Mouse (Mus musculus) A20 (cell line): Measurements from ENCODE around the gene Igf2bp3.
A peak's percentile ranks its signal among the peaks of the same experiment; 100 is the strongest.

Experiments used
- DNase-seq: peaks from one replicate; pipeline ENCODE4 v3.0.0-alpha.2; 2011; ENCODE audit warnings: low read depth, low spot score

Igf2bp3 gene

GRCm38 (mm10) chr6:49073304-49074116 is 141.2 kb downstream of the Igf2bp3 start, which contains the start of gene Malsu1:
Gene Malsu1 (plus strand): TSS chr6:49073795.
- peak; percentile 94 for DNase-seq

DNA sequence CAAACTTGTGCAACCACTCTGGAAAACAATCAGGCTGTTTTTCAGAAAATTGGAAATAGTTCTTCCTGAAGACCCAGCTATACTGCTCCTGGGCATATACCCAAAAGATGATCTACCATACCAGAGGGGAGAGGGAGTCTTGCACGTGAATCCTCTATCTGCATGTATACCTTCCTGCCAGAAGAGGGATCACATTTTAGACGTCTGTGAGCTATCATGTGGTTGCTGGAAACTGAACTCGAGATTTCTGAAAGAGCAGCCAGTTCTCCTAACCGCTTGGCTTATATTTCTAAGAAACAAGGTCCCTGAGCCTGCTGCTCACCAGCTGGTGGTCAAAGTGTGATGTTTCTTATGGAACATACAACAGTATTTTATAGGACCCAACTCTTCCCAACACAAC is 146.4 kb downstream of the Igf2bp3 start:
- no peak for DNase-seq

DNA sequence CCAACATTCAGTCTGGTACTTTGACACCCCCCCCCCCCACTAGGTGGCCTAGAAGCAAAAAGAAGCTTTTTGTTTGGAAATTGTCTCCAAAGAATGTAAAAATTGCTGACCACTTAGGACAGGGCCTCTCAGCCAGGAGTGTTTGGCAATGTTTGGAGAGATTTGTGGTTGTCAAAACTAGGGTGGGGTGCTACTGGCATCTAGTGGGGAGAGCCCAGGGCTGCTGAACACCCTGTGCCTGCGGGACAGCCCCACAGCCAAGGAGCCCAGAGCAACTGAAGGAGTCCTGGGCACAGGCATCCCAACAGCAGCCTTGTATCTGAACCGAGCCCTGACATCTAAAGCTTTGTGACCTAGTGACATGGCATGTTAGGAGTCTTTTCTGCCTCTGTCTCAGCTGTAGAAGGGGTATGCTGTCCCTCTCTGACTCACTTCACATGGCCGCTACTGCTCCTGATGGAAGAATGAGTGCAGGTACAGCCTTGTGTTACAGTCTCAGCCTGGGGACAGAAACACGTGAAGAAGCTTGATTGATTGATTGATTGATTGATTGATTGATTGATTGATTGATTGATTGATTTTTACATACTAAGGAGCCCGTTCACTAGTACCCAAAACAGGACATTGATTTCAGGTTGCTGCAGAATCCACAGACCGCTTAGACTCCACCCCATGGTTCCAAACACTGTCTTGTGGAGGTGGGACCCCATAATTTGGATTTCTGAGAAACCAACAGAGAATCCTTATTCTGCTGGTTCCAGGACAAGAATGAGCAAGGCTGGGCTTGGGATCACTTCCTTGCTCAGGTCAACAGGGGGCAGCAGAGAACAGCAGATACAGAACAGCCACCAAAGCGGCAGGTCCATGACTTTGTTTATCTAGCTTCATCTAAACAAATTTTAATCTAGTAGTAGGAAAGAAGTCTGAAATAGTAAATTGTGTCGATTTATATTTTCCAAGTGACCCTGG is 157.4 kb downstream of the Igf2bp3 start:
- DNase-seq = peak; percentile 70

GRCm38 (mm10) chr6:49056009-49056408 is 158.7 kb downstream of the Igf2bp3 start:
- no peak for DNase-seq

DNA sequence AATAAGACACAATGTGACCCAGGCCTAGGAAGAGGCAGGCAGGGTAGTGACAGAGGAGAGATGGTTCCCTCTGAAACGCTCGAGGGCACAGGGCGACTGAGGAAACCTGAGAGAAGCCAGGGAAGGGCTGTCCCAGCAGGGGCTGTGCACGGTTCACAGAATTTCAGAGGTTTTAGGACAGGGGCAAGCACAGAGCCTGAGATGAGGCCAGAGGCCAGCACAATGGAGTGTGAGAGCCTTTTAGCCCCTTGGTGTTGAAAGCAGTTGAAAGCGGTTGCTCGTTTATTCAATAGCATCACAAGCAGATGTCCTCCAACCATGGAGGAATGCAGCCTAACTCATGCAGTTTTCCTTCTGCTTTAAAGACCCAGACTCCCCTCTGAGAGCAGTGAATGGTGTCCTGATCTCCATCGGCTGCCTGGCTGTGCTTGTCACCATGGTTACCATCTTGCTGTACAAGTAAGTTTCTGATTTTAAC is 159.5 kb downstream of the Igf2bp3 start:
- no peak for DNase-seq

GRCm38 (mm10) chr6:49052191-49052590 is 162.6 kb downstream of the Igf2bp3 start:
- DNase-seq = no peak

DNA sequence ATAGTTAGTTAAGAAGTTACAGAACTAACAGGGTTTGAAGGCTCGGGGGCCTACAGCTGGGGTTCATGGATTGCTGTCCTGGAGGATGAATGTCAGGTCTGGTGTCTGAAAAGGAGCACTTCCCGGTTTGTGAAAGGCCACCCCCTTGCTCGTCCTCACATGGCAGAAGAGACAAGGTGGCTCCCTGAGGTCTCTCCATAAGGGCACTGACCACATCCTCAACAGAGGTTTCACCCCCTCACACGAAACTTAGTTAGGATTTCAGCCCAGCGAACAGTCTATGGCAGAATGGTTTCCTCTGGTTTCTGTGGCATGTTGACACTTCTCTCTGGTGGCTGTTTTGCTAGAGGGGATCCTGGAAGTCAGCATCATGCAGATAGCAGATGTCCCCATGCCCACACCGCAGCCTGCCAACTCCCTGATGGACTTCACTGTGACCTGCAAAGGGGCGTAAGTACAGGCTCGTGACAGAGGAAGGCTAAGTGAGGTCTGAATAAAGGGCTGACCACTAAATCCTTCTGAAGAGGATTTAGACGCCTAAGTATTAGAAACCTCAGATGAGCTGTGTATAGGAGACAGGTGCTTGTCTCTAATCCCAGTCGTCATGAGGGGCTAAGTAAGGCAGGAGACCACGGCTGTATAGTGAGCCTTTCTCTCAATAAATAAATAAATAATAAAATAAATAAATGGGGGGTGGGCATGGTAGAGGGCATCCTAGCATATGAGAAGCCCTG is 163.9 kb downstream of the Igf2bp3 start:
- no peak for DNase-seq

- no peak for DNase-seq
These were observed 166.4 kb downstream of the Igf2bp3 start for GRCm38 (mm10) chr6:49048395-49048794.

- DNase-seq = no peak
These were observed 166.9 kb downstream of the Igf2bp3 start for GRCm38 (mm10) chr6:49047848-49048247.

DNA sequence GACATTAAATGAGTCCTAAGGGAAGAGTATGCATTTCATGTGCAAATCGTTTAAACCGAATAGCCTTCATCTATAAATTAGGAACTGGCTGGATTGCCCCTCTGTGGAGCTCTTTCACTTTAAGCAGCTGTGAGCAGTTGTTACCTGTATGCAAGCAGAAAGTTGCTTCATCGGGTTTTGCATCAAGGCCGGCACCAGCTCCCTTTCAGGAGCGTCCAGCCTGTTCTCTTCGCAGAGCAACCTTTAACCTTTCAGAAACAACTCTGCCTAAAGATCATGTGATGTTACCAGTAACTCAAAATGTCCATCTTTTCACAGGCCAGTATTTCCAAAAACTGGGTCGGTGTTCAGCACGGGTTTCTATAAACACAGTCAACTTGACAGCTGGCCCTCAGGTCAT is 167.8 kb downstream of the Igf2bp3 start:
- no peak for DNase-seq

GRCm38 (mm10) chr6:49046502-49046901 is 168.3 kb downstream of the Igf2bp3 start:
- DNase-seq = peak; percentile 39

DNA sequence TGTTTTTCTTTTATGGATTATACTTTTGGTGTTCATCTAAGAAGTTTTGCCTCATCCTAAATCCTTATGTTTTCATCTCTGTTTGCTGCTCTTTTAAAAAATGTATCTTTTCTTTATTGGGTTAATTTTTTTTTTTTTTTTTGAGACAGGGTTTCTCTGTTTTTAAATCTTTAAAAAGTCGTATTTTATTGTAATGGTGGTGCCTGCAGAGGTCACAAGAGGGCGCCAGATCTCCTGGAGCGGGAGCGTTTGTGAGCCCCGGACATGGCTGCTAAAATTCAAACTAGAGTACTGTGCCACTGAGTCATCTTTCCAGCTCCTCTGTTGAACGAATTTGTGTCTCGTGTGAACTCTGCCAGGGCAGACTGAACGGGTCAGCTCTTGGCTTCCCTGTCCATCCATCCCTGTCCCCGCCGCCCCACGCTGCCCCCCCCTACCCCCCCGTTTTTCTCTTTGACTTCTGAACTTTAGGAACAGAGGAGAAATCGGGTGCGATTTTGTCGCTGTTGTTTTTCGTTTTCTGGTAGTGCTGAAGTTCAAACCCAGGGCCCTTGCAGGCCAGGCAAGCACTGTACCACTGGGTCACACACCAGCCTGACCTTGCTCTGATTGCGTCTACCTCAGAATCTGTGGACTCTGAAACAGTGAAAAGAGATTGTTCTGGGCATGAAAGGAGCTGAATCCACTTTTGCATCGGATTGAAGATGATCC is 175.1 kb downstream of the Igf2bp3 start:
- peak; percentile 73 for DNase-seq

- no peak for DNase-seq
These were observed 177.5 kb downstream of the Igf2bp3 start for GRCm38 (mm10) chr6:49037268-49037662.

DNA sequence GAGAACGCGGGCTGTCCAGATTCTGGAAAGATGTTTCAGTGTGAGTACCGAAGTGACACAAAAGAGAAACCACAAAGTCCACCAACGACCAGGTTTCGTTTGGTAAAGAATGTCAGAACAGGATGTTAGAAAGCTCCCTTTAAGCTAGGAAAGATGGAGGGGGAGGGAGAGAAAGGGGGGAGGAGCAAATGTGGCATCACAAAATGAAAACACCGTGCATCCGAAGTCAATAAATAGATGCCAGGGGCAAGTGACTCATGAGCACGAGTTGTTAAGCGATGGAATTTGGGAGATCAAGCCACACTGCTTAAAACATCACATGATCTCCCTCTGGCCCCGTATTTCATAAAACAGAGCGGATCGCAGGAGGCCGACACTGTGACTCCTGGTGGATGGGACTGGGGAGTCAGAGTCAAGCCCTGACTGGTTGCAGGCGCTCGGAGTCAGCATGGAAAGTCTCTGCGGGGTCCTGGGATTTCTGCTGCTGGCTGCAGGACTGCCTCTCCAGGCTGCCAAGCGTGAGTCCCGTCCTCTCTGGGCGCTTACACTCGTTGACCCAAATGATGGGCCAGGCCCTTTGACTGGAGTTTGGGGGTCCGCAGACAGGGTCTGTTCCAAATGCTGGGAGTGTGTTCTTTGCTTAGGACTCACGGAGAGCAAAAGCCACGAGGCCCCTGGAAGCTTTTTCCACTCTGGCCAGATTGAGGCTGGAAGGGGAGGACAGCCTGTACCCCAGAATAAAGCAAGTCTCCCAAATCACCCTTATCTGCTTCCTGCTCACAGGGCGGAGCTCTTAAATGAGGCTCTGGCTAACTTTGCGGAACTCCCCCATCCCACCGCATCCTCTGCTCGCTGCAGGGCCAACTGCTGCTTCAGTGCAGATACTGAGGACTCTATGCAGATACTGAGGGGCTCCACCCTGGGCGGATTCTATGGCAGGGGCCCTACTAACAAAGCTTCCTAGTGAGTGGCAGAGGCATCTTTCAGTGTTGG is 178.2 kb downstream of the Igf2bp3 start, which contains the start of gene Gpnmb:
Gene Gpnmb, plus strand, starts transcription at position 272 of the 993 bp plus-strand sequence.
- DNase-seq = no peak
